Comparison of ENCODE assay signal across 3 mouse cellular contexts in genomic region chr19:34612243-34613001, GRCm38 (mm10). TPM values are rescaled to one million over a fixed set of nuclear protein-coding genes. Genes with fewer than 3 reads are reported as not detected.
"Had no signal": no experiment of that assay in that cellular context is flagged by ENCODE, and none has a peak within 500 bp of the region (broad histone marks: within the 10 kb centered on the region; RNA-seq: fewer than 3 reads in every experiment).

No protein-coding gene starts in this region.

RNA-seq across cellular contexts. Expression of gene Ifit3b, which starts 4.7 kb away (rescaled TPM):
- polyA plus RNA-seq: lung, embryonic 14.5 days; lung, embryonic 16.5 days; stomach, embryonic 14.5 days had no signal

RNA-seq across cellular contexts. Expression of gene Ifit1bl1, which starts 10.7 kb away (rescaled TPM):
- polyA plus RNA-seq: stomach, embryonic 14.5 days had no signal

RNA-seq across cellular contexts. Expression of gene Ifit1bl2, which starts 28.1 kb away (rescaled TPM):
- polyA plus RNA-seq: stomach, embryonic 14.5 days had no signal

RNA-seq across cellular contexts. Expression of gene Ifit1, which starts 28.2 kb away (rescaled TPM):
- polyA plus RNA-seq: lung, embryonic 14.5 days had no signal
